Mouse (Mus musculus): ENCODE results near the gene Sh3rf3. TPM values are rescaled to one million over a fixed set of nuclear protein-coding genes. Genes with fewer than 3 reads are reported as not detected.

Sh3rf3 gene
- polyA plus RNA-seq, 1 experiment from 2014 or later = 0.43 TPM

DNA sequence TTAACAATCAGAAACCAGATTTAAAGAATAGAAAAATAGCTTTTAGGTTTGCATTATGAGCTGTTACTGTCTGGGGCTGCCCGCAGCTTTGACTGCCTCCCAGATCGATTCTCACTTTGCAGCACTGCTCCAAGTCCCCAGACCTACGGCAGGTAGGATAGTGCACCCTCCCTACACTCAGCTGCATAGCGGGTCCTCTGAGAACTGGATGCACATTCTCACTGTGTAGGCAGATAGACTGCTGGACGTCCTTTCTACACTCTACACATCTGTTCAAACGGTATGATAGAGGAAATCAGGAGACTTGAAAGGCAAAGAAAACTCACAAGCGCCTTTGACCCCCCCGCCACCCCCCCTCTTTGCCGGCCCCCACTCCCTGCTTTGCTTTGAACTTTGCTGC is 42.7 kb downstream of the Sh3rf3 start:
- no peaks in the 10 kb centered on the region for H3K9me3 ChIP-seq
- H3K27me3 ChIP-seq (replicated peaks) = no peaks in the 10 kb centered on the region
- H3K9ac ChIP-seq = no peak overlapping the region
- no peaks in the 10 kb centered on the region for H3K4me1 ChIP-seq (replicated peaks)
- H3K27ac ChIP-seq = no peak overlapping the region
- no peak for ATAC-seq
- H3K4me3 ChIP-seq (replicated peaks) = no peak overlapping the region
- H3K4me2 ChIP-seq (replicated peaks) = no peak overlapping the region
- 67% methylated on average over 9 of the region's 9 CpGs for WGBS
- no peaks in the 10 kb centered on the region for H3K36me3 ChIP-seq

DNA sequence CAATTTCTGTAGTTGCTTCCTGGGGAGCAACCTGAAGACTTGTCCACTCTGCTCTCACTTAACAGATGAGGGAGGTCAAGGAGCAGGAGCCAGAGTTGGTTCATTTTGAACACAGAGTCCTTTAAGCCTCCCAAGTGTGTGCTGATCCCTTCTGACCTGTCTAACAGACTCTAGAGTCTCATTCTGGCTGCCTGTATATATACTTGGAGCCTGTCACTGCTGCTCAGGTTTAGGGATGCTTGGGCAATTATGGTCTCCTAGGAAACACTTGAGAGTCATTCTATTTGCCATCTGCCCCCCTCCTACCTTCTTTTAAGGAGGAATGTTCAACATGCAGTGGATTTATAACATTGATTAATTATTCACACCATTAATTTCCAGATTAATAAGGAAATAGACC is 43.6 kb downstream of the Sh3rf3 start:
- H3K9ac ChIP-seq = no peak overlapping the region
- no peak overlapping the region for H3K27ac ChIP-seq
- no peaks in the 10 kb centered on the region for H3K36me3 ChIP-seq
- no peak for ATAC-seq
- H3K4me3 ChIP-seq (replicated peaks) = no peak overlapping the region
- H3K27me3 ChIP-seq (replicated peaks) = no peaks in the 10 kb centered on the region
- no peak overlapping the region for H3K4me2 ChIP-seq (replicated peaks)
- no peaks in the 10 kb centered on the region for H3K4me1 ChIP-seq (replicated peaks)
- H3K9me3 ChIP-seq = no peaks in the 10 kb centered on the region

DNA sequence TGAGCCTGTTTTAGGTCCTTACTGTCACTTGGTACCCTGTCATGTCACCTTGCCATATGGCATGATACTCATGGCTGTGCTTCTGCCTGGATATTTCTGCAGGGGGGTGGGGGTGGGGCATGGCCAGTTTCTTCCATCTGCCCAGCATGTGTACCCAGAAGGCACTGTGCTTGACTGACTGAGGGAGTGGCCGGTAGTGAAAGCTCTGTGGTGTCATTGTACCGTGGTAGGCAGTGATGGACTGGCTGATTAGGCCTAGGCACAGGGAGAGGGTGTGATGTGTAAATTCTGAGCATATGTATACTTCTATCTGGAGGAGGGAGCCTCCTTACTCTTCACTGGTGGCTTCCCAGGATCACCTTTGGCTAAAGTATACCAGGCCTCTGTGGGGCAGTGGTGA is 51.6 kb downstream of the Sh3rf3 start:
- H3K4me1 ChIP-seq (replicated peaks) = no peaks in the 10 kb centered on the region
- H3K4me2 ChIP-seq (replicated peaks) = no peak overlapping the region
- no peak overlapping the region for H3K9ac ChIP-seq
- ATAC-seq = no peak
- no peaks in the 10 kb centered on the region for H3K27me3 ChIP-seq (replicated peaks)
- H3K36me3 ChIP-seq = no peaks in the 10 kb centered on the region
- no peak overlapping the region for H3K27ac ChIP-seq
- H3K9me3 ChIP-seq = no peaks in the 10 kb centered on the region
- WGBS = 71% methylated on average over 2 of the region's 2 CpGs
- H3K4me3 ChIP-seq (replicated peaks) = no peak overlapping the region

DNA sequence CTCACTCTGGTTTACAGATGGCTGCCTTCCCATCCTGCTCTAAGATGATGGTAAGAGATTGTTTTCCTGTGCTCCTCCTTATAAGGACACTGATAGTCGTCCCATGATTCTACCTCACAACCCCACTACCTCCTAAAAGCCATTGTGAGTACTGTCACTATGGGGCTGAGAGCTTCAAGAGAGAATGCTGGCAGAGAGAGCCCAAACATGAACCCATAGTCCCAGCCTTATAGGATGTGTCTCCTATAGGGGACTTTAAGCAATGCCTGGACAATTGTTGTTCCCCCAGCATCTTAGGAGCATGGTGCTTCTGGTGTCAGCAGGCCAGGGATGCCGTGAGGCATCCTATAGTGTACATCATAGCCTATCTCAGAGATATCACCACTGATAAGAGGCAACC is 54.4 kb downstream of the Sh3rf3 start:
- no peaks in the 10 kb centered on the region for H3K9me3 ChIP-seq
- H3K4me2 ChIP-seq (replicated peaks) = no peak overlapping the region
- ATAC-seq = no peak
- no peak overlapping the region for H3K9ac ChIP-seq
- no peak overlapping the region for H3K27ac ChIP-seq
- H3K36me3 ChIP-seq = no peaks in the 10 kb centered on the region
- H3K4me1 ChIP-seq (replicated peaks) = no peaks in the 10 kb centered on the region
- no peak overlapping the region for H3K4me3 ChIP-seq (replicated peaks)
- WGBS = 83% methylated on average over 2 of the region's 2 CpGs
- H3K27me3 ChIP-seq (replicated peaks) = no peaks in the 10 kb centered on the region

DNA sequence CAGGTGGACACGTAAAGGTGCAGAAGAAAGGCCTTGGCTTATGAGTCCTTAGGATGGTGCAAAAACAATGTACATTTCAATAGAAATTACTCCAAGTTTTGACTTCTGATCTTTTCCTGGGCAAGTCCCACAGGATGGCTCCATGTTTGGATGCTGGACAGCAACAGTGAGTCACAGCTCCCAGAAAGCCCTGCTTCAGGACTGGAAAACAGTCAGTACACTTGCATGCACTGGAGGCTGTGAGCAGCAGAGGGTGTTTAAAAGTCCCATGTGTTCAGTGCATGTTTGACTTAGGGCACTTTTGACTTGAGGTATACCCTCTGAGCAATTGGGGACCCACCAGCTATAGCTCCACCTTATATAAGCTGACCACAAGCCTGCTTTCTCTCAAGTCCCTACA is 56.7 kb downstream of the Sh3rf3 start:
- no peak overlapping the region for H3K4me2 ChIP-seq (replicated peaks)
- no peaks in the 10 kb centered on the region for H3K4me1 ChIP-seq (replicated peaks)
- H3K4me3 ChIP-seq (replicated peaks) = no peak overlapping the region
- no peaks in the 10 kb centered on the region for H3K9me3 ChIP-seq
- H3K9ac ChIP-seq = no peak overlapping the region
- no peak for ATAC-seq
- WGBS = 88% methylated on average over 1 of the region's 1 CpGs
- no peaks in the 10 kb centered on the region for H3K27me3 ChIP-seq (replicated peaks)
- no peak overlapping the region for H3K27ac ChIP-seq
- no peaks in the 10 kb centered on the region for H3K36me3 ChIP-seq

DNA sequence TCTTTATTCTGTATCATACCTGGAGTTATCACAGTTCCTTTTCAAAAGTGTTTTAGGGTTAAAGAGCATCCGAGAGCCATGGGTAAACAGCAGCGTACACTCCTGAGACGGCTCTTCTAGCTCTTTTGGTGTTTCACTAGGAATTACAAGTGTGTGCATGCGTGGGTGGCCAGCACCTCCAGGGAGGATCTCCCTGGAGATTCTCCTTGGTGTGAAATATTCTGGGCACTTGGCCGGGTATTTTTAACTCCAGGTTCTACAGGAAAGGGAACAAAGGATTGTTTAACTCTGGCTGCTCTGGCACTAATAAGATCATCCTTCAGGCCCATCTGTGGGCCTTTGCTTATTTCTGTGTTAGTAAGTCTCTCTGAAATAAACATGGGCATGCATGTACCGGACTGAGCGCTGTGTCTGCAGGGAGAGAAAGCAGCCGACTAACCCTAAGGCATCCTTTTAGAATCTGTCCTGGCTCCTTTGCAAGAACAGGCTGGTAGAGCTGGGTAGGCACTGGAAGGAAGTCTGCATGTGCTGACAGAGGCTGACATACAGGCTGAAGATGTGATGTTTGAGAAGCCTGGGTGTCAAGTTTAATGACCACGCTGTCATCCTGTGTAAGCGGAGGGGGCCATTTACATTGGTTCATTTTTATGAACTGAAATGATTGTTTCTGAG is 58.1 kb downstream of the Sh3rf3 start:
- Histone ChIP-seq H3K4me2 (replicated peaks) (no peak overlapping the region), H3K9me3 (no peaks in the 10 kb centered on the region), H3K27me3 (replicated peaks) (no peaks in the 10 kb centered on the region), H3K9ac (no peak overlapping the region), H3K4me1 (replicated peaks) (no peaks in the 10 kb centered on the region), H3K36me3 (no peaks in the 10 kb centered on the region), H3K4me3 (replicated peaks) (no peak overlapping the region), H3K27ac (no peak overlapping the region)
- WGBS = 69% methylated on average over 10 of the region's 10 CpGs
- no peak for ATAC-seq

DNA sequence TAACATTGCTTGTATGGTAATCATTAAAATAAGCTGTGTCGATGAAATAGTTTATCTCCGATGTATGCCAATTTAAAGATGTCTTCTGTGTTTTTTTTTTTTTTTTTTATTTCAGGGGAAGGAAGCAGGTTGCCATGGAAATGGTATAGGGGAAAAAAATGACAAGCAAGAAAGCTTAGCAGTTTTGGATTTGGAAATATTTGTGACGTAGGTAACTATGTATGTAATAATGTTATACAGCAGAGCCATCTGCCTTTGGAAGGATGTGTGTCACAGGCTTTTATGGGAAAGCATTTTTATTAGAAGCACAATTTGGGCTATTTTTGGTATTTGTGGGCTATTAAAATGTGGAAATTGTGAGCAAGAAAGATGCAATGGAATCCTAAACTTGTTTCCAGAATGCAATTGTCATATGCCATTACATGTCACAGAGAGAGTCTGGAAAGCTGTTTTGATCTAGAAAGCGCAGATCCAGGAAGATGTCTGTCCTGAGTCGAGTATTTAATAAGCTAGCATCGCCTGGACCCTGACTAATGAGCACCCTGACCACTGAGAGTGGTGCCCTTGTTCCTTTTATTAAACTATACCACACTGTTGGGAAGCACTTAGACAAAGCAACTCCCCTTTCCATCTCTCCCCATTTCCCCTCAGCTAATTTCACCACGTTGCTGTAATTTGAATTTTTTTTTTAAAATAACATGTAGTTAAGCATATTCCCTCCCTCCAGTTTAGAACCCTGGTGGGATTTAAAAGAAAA is 58.8 kb downstream of the Sh3rf3 start:
- Histone ChIP-seq H3K4me1 (replicated peaks) (no peaks in the 10 kb centered on the region), H3K36me3 (no peaks in the 10 kb centered on the region), H3K4me3 (replicated peaks) (no peak overlapping the region), H3K27me3 (replicated peaks) (no peaks in the 10 kb centered on the region), H3K9ac (no peak overlapping the region), H3K9me3 (no peaks in the 10 kb centered on the region), H3K27ac (no peak overlapping the region), H3K4me2 (replicated peaks) (no peak overlapping the region)
- no peak for ATAC-seq
- WGBS = 79% methylated on average over 7 of the region's 7 CpGs

DNA sequence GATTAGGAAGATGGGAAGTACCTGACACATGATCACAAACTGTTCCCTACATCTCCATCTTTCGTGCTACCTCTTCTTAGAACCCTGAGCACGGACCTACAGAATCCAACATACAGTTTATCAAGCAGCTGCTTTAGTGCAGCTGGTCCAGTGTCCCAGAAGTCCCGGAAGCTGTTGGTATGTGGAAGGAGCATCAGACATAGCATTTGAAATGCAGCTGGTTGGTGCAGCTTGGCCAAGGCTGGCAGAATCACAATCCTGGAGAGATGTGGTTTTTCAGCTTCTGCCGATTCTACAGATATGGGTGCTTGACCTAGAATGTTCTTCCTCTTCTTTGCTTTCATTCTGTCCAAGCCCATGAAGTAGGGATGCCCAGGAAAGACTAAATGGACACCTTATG is 64.7 kb downstream of the Sh3rf3 start:
- H3K9ac ChIP-seq = no peak overlapping the region
- no peak overlapping the region for H3K4me3 ChIP-seq (replicated peaks)
- H3K36me3 ChIP-seq = no peaks in the 10 kb centered on the region
- no peak for ATAC-seq
- H3K4me2 ChIP-seq (replicated peaks) = no peak overlapping the region
- no peak overlapping the region for H3K27ac ChIP-seq
- no peaks in the 10 kb centered on the region for H3K4me1 ChIP-seq (replicated peaks)
- no peaks in the 10 kb centered on the region for H3K27me3 ChIP-seq (replicated peaks)
- 89% methylated on average over 4 of the region's 4 CpGs for WGBS
- H3K9me3 ChIP-seq = no peaks in the 10 kb centered on the region

DNA sequence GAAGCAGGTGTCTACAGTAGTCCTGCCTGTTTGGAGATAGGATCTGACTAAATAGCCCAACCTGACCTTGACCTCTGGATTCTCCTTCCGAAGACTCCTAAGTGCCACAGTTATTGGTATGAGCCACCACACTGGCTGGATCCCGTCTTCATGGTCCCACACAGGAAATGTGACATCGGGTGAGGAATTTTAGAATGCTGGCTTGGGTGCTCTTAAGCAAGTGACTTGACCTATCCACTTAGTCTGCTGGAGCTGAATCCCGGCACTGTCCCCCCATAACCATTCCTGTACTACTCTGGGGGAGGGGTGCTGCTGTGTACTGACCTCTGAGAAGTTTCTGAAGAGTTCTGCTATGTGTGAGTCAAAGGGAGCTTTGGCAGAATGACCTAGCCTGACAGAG is 65.5 kb downstream of the Sh3rf3 start:
- Histone ChIP-seq H3K36me3 (no peaks in the 10 kb centered on the region), H3K27ac (no peak overlapping the region), H3K4me3 (replicated peaks) (no peak overlapping the region), H3K9me3 (no peaks in the 10 kb centered on the region), H3K27me3 (replicated peaks) (no peaks in the 10 kb centered on the region), H3K4me1 (replicated peaks) (no peaks in the 10 kb centered on the region), H3K9ac (no peak overlapping the region), H3K4me2 (replicated peaks) (no peak overlapping the region)
- WGBS = 85% methylated on average over 4 of the region's 4 CpGs
- no peak for ATAC-seq

DNA sequence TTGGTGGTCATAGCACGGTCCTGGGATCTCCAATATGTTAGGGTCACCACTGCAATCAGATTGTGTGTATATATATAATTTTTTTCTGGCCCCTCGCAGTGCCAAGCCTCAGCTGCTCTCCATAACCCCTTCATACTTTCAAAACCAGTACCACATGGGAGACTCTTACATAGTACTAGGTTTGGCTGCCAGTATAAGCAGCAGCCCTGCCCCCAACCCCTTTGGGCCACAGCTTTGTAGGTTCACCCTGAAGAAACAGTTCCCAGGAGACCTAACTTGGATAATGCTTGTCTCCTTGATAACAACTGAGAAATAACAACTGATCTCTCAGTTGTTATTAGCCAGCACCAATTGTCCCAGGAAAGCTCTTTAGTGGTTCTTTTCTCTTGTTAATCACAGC is 69.6 kb downstream of the Sh3rf3 start:
- no peaks in the 10 kb centered on the region for H3K27me3 ChIP-seq (replicated peaks)
- no peak for ATAC-seq
- no peak overlapping the region for H3K27ac ChIP-seq
- H3K9me3 ChIP-seq = no peaks in the 10 kb centered on the region
- H3K36me3 ChIP-seq = no peaks in the 10 kb centered on the region
- H3K9ac ChIP-seq = no peak overlapping the region
- no peak overlapping the region for H3K4me2 ChIP-seq (replicated peaks)
- H3K4me1 ChIP-seq (replicated peaks) = no peaks in the 10 kb centered on the region
- WGBS = 87% methylated on average over 2 of the region's 2 CpGs
- H3K4me3 ChIP-seq (replicated peaks) = no peak overlapping the region

DNA sequence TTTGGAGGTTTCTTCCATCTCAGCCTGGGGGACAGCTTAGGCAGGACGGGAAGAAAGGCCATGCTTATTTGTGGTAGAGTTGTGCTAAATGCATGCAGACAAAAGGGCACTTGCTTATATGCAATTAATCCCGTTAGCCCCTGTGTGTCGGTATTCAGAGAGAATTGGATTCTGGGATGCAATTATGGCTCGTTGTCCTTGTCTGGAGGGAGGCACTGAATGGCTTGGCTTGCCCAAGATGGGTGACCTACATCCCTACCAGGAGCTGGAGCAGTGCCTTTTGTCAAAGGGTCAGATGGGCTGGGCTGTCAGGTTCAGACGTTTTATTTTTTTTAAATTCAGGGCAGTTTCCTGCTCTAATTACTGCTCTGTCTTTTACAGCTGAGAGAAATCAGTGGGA is 72.2 kb downstream of the Sh3rf3 start:
- H3K4me2 ChIP-seq (replicated peaks) = no peak overlapping the region
- no peak overlapping the region for H3K4me3 ChIP-seq (replicated peaks)
- WGBS = 53% methylated on average over 5 of the region's 5 CpGs
- no peak for ATAC-seq
- H3K4me1 ChIP-seq (replicated peaks) = no peaks in the 10 kb centered on the region
- H3K9ac ChIP-seq = no peak overlapping the region
- no peaks in the 10 kb centered on the region for H3K27me3 ChIP-seq (replicated peaks)
- H3K9me3 ChIP-seq = no peaks in the 10 kb centered on the region
- no peak overlapping the region for H3K27ac ChIP-seq
- no peaks in the 10 kb centered on the region for H3K36me3 ChIP-seq

DNA sequence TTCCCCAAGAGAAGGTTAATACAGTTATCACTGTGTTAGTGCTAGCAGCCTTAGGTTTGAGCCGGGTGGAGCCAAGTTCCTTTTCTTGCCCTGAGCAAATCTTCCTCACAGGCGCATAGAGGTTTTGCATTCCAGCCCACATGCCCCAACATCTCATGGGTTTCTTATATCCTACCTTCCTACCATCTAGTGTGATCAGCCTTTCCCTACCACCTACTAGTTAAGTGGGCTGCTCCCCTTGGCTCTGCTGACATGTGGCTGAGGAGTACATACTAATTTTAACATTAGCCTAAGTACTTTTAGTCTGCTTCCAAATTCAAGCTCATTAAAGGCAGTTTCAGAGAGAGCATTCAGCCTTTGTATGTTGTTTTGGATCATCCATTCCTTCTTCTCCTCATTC is 72.7 kb downstream of the Sh3rf3 start:
- H3K36me3 ChIP-seq = no peaks in the 10 kb centered on the region
- 79% methylated on average over 2 of the region's 2 CpGs for WGBS
- ATAC-seq = no peak
- H3K9me3 ChIP-seq = no peaks in the 10 kb centered on the region
- no peaks in the 10 kb centered on the region for H3K4me1 ChIP-seq (replicated peaks)
- H3K4me2 ChIP-seq (replicated peaks) = no peak overlapping the region
- no peaks in the 10 kb centered on the region for H3K27me3 ChIP-seq (replicated peaks)
- no peak overlapping the region for H3K4me3 ChIP-seq (replicated peaks)
- no peak overlapping the region for H3K9ac ChIP-seq
- no peak overlapping the region for H3K27ac ChIP-seq
